Mouse (Mus musculus) olfactory bulb, adult 2 months (tissue): ENCODE data around the gene Efcab5.

Experiments used
- CTCF ChIP-seq: fragments of 200-500 bp; IDR thresholded peaks from 2 replicates; pipeline ENCODE4 v1.5.1; 2012; ENCODE audit warnings: low read depth, mild to moderate bottlenecking, low read length, moderate library complexity; ENCODE audit not compliant: insufficient read depth
- POLR2A ChIP-seq: fragments of 200-500 bp; IDR thresholded peaks from 2 replicates; pipeline ENCODE4 v1.6.1; 2012; ENCODE audit warnings: mild to moderate bottlenecking, low read depth, low read length, moderate library complexity; ENCODE audit not compliant: insufficient read depth

GRCm38 (mm10) chr11:77077792-77078191, 111.0 kb downstream of the Efcab5 start:
- TF ChIP-seq POLR2A (no peak), CTCF (no peak)
